Mouse (Mus musculus) CH12.LX (cell line): ENCODE measurements at regions not wholly inside any gene's neighbourhood (a gene's known extent, or its start where the extent isn't known, plus 50 kb on each side); places are given as distances from the start of the nearest gene placed in this dataset.

Experiments
- DNase-seq: peaks from one replicate; pipeline ENCODE4 v3.0.0-alpha.2; 2013; ENCODE audit errors: extremely low read depth
- H3K27ac ChIP-seq: 2 replicates; pipeline ENCODE4 v1.5.1; 2012; ENCODE audit warnings: low read depth, mild to moderate bottlenecking, control low read depth, moderate library complexity; ENCODE audit not compliant: insufficient read depth
- H3K27me3 ChIP-seq: replicated peaks from 2 replicates; pipeline ENCODE3; 2012; ENCODE audit warnings: inconsistent platforms
- H3K36me3 ChIP-seq, 2 experiments: replicated peaks in 1 of 2; 2 replicates each; pipeline versions ENCODE3 to v1.6.1; 2012; ENCODE audit warnings: inconsistent platforms in 1 of 2, low read length in 1 of 2, mild to moderate bottlenecking in 1 of 2, mixed read lengths in 1 of 2, moderate library complexity in 1 of 2; ENCODE audit not compliant: control insufficient read depth in 1 of 2, insufficient read depth in 1 of 2
- H3K4me1 ChIP-seq, 2 experiments: 2 replicates each; pipeline ENCODE4 v1.6.1; 2012; ENCODE audit warnings: inconsistent platforms in 1 of 2, moderate library complexity in 1 of 2; ENCODE audit not compliant: insufficient read depth in 2 of 2, control insufficient read depth in 1 of 2
- H3K4me2 ChIP-seq: 2 replicates; pipeline ENCODE4 v1.6.1; 2012; ENCODE audit warnings: low read depth, mild to moderate bottlenecking, control low read depth; ENCODE audit not compliant: poor library complexity, insufficient read depth, severe bottlenecking
- H3K4me3 ChIP-seq, 3 experiments: fragments of 150-350 bp in 1 of 3; sonication (generic) in 1 of 3; replicated peaks in 1 of 3; 2 replicates each; pipeline versions ENCODE3 to v1.5.1; 2011 to 2012; ENCODE audit warnings: low read depth in 2 of 3, low read length in 2 of 3, mild to moderate bottlenecking in 2 of 3, moderate library complexity in 2 of 3, control low read depth in 1 of 3, improper control_type of control experiment in 1 of 3, inconsistent platforms in 1 of 3, mixed read lengths in 1 of 3; ENCODE audit not compliant: poor library complexity in 1 of 3
- H3K79me2 ChIP-seq: replicated peaks from 2 replicates; pipeline ENCODE4 v1.6.1; 2012; ENCODE audit warnings: mild to moderate bottlenecking, moderate library complexity; ENCODE audit not compliant: control insufficient read depth, poor library complexity, insufficient read depth, severe bottlenecking; ENCODE audit errors: extremely low read depth
- H3K9ac ChIP-seq: 2 replicates; pipeline ENCODE4 v1.6.1; 2012; ENCODE audit warnings: low read depth, mild to moderate bottlenecking, control low read depth, moderate library complexity; ENCODE audit not compliant: insufficient read depth
- H3K9me3 ChIP-seq: replicated peaks from 2 replicates; pipeline ENCODE3; 2012; ENCODE audit warnings: low read length, inconsistent platforms, mixed read lengths
- BHLHE40 ChIP-seq: IDR thresholded peaks from 2 replicates; pipeline ENCODE4 v1.6.1; 2011; ENCODE audit warnings: mild to moderate bottlenecking, low read depth, low read length, improper control_type of control experiment
- CHD1 ChIP-seq: IDR thresholded peaks from 2 replicates; pipeline ENCODE4 v1.6.1; 2012; ENCODE audit warnings: low read depth, low read length, improper control_type of control experiment, inconsistent platforms
- CHD2 ChIP-seq: IDR thresholded peaks from 2 replicates; pipeline ENCODE4 v1.6.1; 2011; ENCODE audit warnings: low read length, improper control_type of control experiment
- EP300 ChIP-seq: IDR thresholded peaks from 2 replicates; pipeline ENCODE4 v1.6.1; 2011; ENCODE audit warnings: low read length, improper control_type of control experiment
- HCFC1 ChIP-seq: IDR thresholded peaks from 2 replicates; pipeline ENCODE4 v1.6.1; 2012; ENCODE audit warnings: low read depth, mild to moderate bottlenecking, inconsistent platforms, low read length, improper control_type of control experiment
- JUND ChIP-seq: conservative IDR thresholded peaks from 2 replicates; pipeline ENCODE4 v1.6.1; 2011; ENCODE audit warnings: low read depth, low read length, improper control_type of control experiment
- KAT2A ChIP-seq: IDR thresholded peaks from 2 replicates; pipeline ENCODE4 v1.6.1; 2012; ENCODE audit warnings: low read length, improper control_type of control experiment, inconsistent platforms; ENCODE audit not compliant: insufficient replicate concordance
- MAFK ChIP-seq: IDR thresholded peaks from 2 replicates; pipeline ENCODE4 v1.6.1; 2011; ENCODE audit warnings: low read length, improper control_type of control experiment; ENCODE audit not compliant: insufficient replicate concordance
- MAX ChIP-seq: IDR thresholded peaks from 2 replicates; pipeline ENCODE4 v1.6.1; 2011; ENCODE audit warnings: low read length, improper control_type of control experiment
- MYC ChIP-seq: IDR thresholded peaks from 2 replicates; pipeline ENCODE4 v1.6.1; 2011; ENCODE audit warnings: low read depth, mild to moderate bottlenecking, improper control_type of control experiment, low read length
- NELFE ChIP-seq: IDR thresholded peaks from 2 replicates; pipeline ENCODE4 v1.6.1; 2011; ENCODE audit warnings: low read depth, low read length, improper control_type of control experiment
- NRF1 ChIP-seq: IDR thresholded peaks from 2 replicates; pipeline ENCODE4 v1.6.1; 2014; ENCODE audit warnings: low read depth, mild to moderate bottlenecking, inconsistent platforms, low read length, improper control_type of control experiment, moderate library complexity
- SMC3 ChIP-seq: IDR thresholded peaks from 2 replicates; pipeline ENCODE4 v1.6.1; 2011; ENCODE audit warnings: low read depth, low read length, improper control_type of control experiment
- TBP ChIP-seq: conservative IDR thresholded peaks from 2 replicates; pipeline ENCODE4 v1.6.1; 2011; ENCODE audit warnings: low read depth, low read length, improper control_type of control experiment
- TCF12 ChIP-seq: IDR thresholded peaks from 2 replicates; pipeline ENCODE4 v1.6.1; 2014; ENCODE audit warnings: low read depth, mild to moderate bottlenecking, inconsistent platforms, low read length, improper control_type of control experiment
- UBTF ChIP-seq: IDR thresholded peaks from 2 replicates; pipeline ENCODE4 v1.6.1; 2012; ENCODE audit warnings: low read depth, mild to moderate bottlenecking, inconsistent platforms, low read length, improper control_type of control experiment, moderate library complexity
- USF1 ChIP-seq: IDR thresholded peaks from 2 replicates; pipeline ENCODE4 v1.6.1; 2014; ENCODE audit warnings: low read depth, mild to moderate bottlenecking, inconsistent platforms, low read length, improper control_type of control experiment
- ZC3H11A ChIP-seq: IDR thresholded peaks from 2 replicates; pipeline ENCODE4 v1.6.1; 2012; ENCODE audit warnings: low read depth, mild to moderate bottlenecking, inconsistent platforms, low read length, improper control_type of control experiment
- ZMIZ1 ChIP-seq: IDR thresholded peaks from 2 replicates; pipeline ENCODE4 v1.6.1; 2012; ENCODE audit warnings: low read depth, mild to moderate bottlenecking, inconsistent platforms, low read length, improper control_type of control experiment
- dilution Hi-C: fragments of 300-500 bp; cut with MboI; formaldehyde crosslinking; loops from 2 replicates; pipeline ENCODE4 v1.14.3; 2020; ENCODE audit warnings: low sequenced_read_pairs; ENCODE audit not compliant: extremely low pct_unique_long_range_greater_than_20kb, extremely low pct_ligation_motif_present
- in situ Hi-C: fragments of 300-500 bp; cut with MboI; formaldehyde crosslinking; loops from 3 replicates; pipeline ENCODE4 v1.14.3; 2019; ENCODE audit warnings: low sequenced_read_pairs, low pct_ligation_motif_present, low pct_unique_long_range_greater_than_20kb, mixed read lengths

DNA sequence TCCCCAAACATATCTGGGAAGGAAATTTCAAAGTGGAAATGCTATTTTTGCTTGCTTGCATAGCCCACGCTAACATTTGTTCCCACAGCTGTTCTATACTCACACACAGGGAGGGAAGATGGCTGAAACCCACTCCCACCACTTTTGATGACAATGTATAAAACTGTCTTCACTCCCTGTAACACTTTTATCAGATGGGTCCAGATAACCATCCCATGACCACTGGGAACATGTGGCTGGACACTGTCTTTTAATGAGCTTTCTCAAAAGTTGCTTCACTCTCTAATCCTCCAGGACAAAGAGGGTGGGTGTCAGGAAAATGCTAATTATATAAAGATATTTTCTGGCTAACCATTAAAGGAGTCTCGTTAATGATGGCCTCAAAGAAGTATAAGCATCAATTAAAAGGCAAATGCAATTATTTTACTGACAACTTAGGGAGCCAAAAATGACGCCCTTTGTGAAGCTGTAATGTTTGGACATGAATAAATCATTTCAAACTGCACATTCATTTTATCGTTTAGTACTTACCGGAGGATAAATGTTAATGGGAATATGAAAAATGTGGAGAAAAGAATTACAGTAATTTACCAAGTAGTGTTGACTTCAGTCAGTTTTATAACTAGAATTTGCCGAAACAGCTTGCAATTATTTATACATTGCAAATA lies 210.8 kb upstream of the Slc39a10 start:
- no peak overlapping the region for H3K4me2 ChIP-seq
- H3K79me2 ChIP-seq = no peaks in the 10 kb centered on the region
- no peak overlapping the region for H3K27ac ChIP-seq
- no peaks in the 10 kb centered on the region for H3K9me3 ChIP-seq
- H3K27me3 ChIP-seq = no peaks in the 10 kb centered on the region
- H3K4me1 ChIP-seq = no peaks in the 10 kb centered on the region
- H3K36me3 ChIP-seq = no peaks in the 10 kb centered on the region
- in situ Hi-C loops (no loop called here), dilution Hi-C loops (no loop called here)
- TF ChIP-seq ZC3H11A (no peak), NELFE (no peak), HCFC1 (no peak)
- H3K9ac ChIP-seq = no peak overlapping the region
- DNase-seq = no peak
- no peak overlapping the region for H3K4me3 ChIP-seq

DNA sequence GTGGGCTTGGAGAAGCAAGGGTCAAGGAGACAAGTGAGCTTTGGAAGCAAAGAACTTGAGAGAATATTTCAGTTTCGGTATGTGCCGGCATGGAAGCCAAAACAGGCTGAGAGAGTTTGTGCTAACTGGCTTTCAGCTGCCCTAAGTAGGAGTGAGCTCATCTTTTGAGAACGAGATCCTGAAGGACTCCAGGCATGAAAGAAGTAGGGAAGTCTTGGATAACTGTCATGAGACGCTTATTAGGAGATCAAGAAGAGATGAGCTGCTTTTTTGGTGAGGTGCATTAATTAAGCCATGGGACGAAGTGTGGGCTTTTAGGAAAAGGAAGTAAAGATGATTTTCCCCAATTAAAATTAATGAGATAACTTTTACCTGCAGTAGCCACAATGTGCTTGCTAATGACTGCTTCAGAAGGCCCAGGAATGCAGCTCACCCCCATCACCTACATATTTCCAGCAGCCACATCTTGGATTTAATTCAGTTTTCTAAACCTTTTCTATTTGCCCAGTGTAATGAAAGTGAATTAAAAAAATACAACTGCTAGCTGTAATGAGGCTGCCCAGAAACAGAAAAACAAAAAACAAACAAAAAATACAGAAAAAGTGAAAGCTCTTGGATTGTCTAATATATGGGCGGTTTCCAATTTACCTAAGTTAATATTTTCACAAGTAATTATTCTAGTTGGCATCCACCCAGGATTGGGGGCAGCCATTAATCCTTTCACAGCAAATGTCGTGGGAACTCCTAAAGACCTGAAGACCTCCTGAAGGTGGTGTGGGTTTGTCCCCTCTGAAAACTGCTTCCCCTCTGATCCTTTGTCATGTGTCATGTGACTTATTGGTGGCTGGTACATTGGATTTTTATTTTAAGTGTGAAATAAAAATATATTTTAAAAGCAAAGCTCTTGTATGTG lies 204.7 kb upstream of the Slc39a10 start:
- Histone ChIP-seq H3K4me1 (no peaks in the 10 kb centered on the region), H3K9me3 (no peaks in the 10 kb centered on the region), H3K4me3 (no peak overlapping the region), H3K79me2 (no peaks in the 10 kb centered on the region), H3K9ac (no peak overlapping the region), H3K36me3 (no peaks in the 10 kb centered on the region), H3K27me3 (no peaks in the 10 kb centered on the region), H3K4me2 (no peak overlapping the region), H3K27ac (no peak overlapping the region)
- dilution Hi-C loops = no loop called here
- in situ Hi-C loops = no loop called here
- no peak for TF ChIP-seq CHD1
- no peak for TF ChIP-seq MAFK
- no peak for TF ChIP-seq CHD2
- no peak for TF ChIP-seq TCF12
- no peak for TF ChIP-seq UBTF
- no peak for TF ChIP-seq SMC3
- TF ChIP-seq BHLHE40 = no peak
- no peak for TF ChIP-seq KAT2A
- TF ChIP-seq MAX = no peak
- no peak for TF ChIP-seq USF1
- no peak for TF ChIP-seq EP300
- no peak for TF ChIP-seq ZMIZ1
- TF ChIP-seq MYC = no peak
- no peak for TF ChIP-seq JUND
- no peak for TF ChIP-seq NRF1
- no peak for TF ChIP-seq TBP
- DNase-seq = no peak
